Mouse (Mus musculus): ENCODE measurements around the gene Dao.

GRCm38 (mm10) chr5:114015121-114015520 lies 11.6 kb downstream of the Dao start:
- TF ChIP-seq CTCF (IDR thresholded peaks at IDR 0.05; ENCODE audit: control insufficient read depth, insufficient read depth, insufficient replicate concordance, low read depth, low read length) (no peak), POLR2A (IDR thresholded peaks at IDR 0.05; ENCODE audit: control insufficient read depth, low read depth, low read length) (no peak)

Data from testis, adult 2 months (tissue).